Mouse (Mus musculus) left cerebral cortex, postnatal 10 days (tissue): ENCODE data around the gene Abhd5. TPM values are rescaled to one million over a fixed set of nuclear protein-coding genes. Genes with fewer than 3 reads are reported as not detected.
"Not testable (repeated sequence)": the region's sequence is repeated elsewhere in the genome, so short reads cannot be mapped to it uniquely, and the experiment has no call there.

Experiments used
- DNase-seq, 2 experiments: peaks; one replicate each; pipeline ENCODE4 v3.0.0; 2021 to 2022; ENCODE audit warnings: low spot score in 2 of 2, mixed read lengths in 1 of 2; ENCODE audit errors: extremely low spot score in 1 of 2
- intact Hi-C: fragments of 180-260 bp; cut with DNase I; formaldehyde crosslinking; loops from one replicate; pipeline ENCODE4 v1.15.1; 2025
- total RNA-seq, 2 experiments: library from RNA; stranded (reverse); gene quantifications; 2 replicates each; pipeline ENCODE4 v1.2.3; 2021

Gene Abhd5
- total RNA-seq = 10 to 100 TPM; 31.3 to 37.0 TPM

DNA sequence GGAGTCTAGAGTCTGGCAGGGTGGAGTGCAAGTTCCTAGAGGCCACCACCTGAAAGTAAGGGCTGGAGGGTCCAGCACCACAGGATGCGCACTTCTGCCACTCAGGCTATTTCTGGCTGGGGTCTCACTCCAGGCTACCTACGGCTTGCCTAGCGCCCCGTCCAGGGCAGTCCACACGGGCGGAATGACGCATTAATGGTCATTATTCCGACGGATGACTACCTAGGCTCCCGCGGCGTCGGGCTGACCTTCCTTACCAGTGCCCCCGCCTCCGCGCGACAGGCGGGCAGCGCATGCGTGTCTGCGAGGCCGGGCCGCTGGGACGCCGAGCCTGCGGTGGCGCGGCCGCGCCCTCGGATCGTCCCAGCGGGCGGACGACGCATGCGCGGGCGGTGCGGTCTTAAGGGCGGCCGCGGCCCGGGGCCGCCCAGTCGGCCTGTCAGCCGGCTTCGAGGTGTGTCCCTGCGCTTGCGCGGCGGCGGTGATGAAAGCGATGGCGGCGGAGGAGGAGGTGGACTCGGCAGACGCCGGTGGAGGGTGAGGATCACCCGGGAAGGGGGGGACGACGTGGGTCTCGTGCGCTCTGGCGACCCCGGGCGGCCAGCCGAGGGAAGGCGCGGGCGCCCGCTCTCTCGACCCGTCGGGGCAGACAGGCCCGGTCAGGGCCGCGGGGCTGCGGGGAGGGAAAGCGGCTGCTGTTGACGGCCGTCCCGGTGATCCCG is at the start of gene Abhd5:
Gene Abhd5, plus strand, starts transcription at position 306 of the 722 bp plus-strand sequence.
- peak; percentile 87 to 97 for DNase-seq
- intact Hi-C loops = loop anchor here (5.0 kb wide), 1 partner anchor 221 kb away; no protein-coding TSS in a partner anchor

DNA sequence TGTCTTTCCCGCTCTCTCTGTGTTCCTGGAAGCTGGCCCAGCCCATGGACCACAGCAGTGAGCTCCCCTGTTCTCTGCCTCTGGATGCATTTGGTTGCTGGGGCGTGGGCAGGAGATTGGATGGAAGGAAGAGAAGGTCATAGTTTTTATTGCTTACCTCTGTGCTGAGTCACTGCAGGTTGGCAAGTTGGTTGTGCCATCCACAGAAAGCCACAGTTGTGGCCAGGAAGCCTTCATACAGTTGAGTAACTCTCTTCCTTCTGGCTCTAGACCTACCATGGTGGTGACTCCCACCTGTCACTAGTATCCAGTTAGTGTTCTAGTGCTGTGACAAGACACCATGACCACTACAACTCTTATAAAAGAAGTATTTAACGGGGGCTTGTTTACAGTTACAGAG is 46.1 kb upstream of the Abhd5 start:
- no peak for DNase-seq
- intact Hi-C loops = no loop called here

DNA sequence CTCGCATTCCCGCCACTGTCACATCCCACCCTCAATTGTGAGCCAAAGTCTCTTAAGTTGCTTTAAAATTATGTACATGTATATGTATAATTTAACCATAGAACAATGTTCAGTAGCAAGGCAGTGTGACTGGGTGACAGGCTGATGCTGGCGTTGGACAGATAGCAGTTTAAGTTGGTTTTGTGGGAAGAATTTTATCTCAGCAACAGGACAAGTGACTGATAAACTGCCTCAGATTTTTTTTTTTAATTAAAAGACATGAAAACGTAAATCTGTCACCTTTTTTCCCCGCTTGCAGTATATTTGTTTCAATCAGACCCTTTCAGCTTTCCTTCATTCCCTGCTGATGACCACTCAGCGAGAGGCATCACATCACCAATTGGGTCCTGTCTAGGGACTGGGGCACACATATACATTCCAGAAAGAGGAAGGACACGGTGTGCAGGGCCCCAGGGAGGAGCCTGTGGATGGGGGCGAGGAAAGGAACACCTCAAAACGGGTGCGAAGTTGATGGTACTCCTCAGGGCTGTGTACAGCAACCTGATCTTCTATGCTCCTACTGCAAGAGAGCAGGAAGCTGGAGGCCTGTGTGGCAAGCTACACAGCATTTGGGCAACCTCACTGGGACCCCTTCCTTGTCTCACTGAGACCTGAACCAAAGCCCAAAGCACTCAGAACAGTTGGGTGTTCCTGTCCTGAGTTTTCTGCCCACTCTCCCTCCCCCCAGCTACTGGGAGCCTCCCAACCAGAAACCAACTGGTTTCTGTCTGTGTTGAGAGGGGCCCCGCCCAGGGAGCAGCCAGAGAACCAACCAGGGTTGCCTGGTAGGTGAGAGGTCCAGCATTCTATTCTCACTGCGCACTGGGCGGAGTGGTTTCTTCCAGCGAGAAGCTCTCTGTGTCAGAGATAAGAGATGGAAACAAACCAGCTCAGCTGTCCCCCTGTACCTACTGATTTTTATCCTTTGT is 42.1 kb upstream of the Abhd5 start:
- intact Hi-C loops = no loop called here
- peak in 1 of 2 experiments; percentile 26 for DNase-seq

DNA sequence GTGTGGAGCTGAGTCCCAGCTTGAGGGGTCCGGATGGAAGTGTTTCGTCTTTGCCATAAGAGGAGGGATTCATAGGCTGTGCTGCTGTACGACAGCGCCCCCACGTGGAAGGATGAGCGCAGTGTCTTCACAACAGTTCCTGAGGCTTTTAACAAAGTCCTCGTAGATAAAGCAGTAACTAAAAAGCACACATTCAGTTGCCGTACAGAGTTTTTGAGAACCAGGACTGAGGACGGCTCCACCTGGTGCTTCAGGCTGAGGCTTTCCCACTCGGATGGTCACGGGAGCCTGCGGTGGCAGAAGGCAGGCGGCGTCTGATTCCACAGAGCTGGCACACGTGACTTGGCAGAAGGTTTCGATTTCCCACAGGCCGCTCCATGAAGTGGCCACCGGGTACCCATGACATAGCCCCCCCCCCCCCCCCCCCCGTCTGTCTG is 40.8 kb upstream of the Abhd5 start:
- DNase-seq = peak; percentile 79 to 86
- intact Hi-C loops = no loop called here

DNA sequence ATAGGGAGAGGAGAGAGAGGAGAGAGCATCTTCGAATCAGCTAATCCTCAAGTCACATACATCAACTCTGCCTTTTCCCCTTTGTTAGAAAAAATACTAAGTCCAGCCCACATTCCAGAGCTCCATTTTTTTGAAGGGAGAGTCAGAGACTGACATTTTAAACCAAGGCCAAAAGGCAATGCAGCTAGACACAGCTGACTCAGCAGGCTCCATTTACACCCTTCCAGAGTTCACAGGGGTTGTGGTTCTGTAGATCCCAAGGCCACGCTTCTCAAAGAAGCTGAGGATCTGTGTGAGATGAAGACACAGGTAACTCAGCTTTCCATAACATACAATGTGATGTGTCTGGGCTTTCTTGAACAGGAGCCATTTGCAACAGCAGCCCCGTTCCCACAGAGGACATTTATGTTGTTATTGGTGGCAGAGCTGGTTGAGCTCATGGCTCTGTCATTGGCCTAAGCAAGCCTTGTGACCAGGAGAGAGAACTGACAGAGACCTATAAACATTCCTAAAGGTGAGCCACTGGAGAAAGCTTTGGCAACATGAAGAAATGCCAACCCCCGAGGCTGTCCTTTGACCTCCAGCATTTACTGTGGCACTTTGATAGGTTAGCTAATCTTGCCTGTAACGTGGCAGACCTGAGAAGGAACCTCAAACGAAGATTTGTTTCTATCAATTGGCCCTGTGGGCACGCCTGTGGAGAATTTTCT is 40.2 kb upstream of the Abhd5 start:
- intact Hi-C loops = no loop called here
- no peak for DNase-seq

DNA sequence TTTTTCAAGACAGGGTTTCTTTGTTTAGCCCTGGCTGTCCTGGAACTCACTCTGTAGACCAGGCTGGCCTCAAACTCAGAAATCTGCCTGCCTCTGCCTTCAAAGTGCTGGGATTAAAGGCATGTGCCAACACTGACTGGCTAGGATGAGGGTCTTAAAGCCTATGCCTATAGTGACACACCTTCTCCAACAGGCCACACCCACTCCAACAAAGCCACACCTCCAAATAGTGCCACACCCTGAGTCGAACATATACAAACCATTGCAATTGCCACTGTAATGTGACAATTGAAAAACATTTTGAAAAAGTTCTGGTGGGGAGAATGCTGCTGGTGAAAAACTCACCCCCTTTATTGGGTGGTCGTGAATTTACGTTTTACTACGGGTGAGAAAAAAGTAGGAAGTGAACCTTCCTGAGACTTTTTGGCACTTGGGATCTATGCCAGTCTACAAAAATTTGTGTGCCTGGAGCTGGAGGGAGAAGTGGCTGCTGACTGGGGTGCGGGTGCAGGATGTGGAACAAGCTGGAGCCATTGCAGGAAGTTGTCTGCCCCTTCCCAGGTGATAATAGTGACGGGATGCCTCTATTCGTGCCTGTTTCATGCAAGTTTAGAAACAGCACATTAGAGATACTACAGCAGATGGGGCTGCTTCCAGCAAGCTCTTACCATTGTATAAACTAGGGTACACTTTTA is 39.0 kb upstream of the Abhd5 start:
- intact Hi-C loops = loop anchor here (2.0 kb wide), 1 partner anchor 64 kb away; no protein-coding TSS in a partner anchor
- DNase-seq = no peak

DNA sequence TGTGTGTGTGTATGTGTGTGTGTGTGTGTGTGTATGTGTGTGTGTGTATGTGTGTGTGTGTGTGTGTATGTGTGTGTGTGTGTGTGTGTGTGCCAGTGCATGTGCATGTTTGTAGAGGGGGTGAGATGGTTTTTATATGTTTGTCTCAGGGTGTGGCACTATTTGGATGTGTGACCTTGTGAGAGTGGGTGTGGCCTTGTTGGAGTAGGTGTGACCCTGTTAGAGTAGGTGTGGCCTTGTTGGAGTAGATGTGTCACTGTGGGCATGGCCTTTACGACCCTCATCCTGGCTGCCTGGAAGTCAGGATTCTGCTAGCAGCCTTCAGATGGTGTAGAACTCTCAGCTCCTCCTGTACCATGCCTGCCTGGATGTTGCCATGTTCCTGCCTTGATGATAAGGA is 38.3 kb upstream of the Abhd5 start:
- DNase-seq = not testable (repeated sequence)
- intact Hi-C loops = loop anchor here (2.0 kb wide), 1 partner anchor 64 kb away; no protein-coding TSS in a partner anchor

DNA sequence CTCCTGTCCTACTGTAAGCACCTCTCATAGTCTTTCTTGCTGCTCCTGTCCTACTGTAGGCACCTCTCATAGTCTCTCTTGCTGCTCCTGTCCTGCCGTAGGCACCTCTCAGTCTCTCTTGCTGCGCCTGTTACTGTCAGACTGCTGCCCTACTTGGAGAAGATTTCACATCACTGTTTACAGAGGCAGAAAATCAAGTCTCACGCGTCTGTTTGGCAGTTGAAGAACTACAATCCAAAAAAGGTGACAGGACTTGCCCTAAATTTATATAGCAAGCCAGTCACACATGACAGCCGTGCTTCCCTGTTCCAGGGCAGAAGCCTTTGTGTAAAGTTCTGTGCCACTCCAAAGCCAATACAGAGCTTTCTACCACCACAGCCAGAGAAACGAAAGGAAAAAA is 37.0 kb upstream of the Abhd5 start:
- intact Hi-C loops = no loop called here
- no peak for DNase-seq

DNA sequence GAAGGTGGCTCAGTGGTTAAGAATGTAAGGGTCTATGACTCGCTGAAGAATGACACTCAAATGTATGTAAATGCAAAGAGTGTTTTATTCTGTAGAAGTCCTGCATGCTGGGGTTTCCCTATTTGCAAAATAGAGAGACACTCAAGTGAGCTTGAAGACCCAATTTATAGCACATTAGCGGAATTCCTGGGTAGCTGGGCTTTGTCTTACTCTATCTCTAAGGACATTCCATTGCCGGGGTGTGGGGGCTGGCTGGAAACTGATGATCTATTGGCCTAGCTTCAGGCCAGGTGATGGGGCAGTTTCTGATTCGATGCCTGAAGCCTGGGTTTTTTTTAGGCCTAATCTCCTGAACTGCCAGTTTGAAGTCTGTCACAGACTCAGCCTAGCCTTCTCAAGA is 36.5 kb upstream of the Abhd5 start:
- no peak for DNase-seq
- intact Hi-C loops = no loop called here

DNA sequence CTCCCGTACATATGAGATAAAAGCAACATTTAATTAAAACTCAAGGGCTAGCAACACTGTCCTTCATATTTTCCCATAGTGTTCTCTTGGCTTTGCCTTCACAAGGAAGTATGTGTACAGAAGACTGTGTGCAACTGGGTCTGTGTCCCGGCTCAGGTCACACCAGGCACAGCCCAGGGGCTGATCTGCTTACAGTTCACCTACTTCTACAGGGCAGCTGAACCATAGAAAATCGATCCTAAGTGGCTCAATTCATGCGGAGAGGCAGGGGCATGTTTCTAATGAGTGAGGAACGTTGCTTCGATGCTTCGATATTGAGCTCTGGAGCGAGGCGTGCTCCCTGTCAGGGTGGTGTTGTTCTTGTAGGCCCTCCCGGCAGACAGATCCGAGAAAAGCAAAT is 35.9 kb upstream of the Abhd5 start:
- intact Hi-C loops = no loop called here

DNA sequence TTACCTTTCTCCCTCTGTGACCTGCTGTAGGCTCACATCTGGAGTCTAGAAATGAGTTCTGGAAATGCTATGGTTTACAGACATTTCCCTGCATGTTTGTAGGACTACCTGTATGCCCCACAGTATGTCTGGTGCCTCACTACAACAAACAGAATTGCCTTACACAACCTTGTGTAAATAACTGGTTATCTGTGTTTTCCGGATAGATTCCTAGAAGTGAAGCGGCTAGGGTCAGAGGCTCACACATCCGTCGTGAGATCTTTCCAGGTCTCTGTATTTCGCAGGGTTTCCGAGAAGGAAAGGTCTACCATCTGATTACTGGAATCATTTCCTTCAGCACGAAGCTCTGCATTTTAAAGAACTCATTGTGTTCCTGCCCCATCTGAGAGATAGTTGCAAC is 34.8 kb upstream of the Abhd5 start:
- intact Hi-C loops = no loop called here
- DNase-seq = no peak

More for the DNA sequence above, 35.9 kb upstream of the Abhd5 start:
- DNase-seq = no peak

DNA sequence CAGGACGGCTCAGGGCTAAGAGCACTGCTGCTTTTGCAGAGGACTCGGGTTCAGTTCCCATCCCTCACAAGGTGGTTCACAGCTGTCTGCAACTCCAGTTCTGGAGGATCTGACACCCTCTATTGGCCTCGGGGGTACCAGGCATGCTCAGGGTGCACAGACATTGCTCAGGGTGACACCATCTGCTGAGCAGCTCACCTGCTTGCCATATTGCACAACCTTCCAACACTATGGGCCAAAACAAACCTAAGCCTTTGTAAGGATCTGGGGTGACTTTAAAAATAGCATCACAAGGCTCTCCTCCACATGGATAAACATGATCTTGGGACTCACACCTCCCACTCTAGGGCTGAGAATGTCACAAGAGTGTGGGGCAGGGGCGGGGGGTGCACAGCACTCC is 30.8 kb upstream of the Abhd5 start:
- no peak for DNase-seq
- intact Hi-C loops = no loop called here

DNA sequence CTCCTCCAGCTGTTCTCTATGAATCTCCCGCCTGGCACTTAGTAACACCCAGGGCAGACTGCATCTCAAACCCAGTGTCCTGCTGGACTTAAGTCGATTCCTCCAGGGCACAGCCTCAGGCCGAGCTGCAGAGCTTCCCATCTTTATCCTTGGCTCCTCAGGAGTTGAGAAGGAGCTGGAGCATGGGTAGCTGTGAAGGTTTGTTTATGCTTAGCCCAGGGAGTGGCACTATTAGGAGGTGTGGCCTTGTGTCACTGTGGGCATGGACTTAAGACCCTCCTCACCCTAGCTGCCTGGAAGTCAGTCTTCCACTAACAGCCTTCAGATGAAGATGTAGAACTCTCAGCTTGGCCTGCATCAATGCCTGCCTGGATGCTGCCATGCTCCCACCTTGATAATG is 29.1 kb upstream of the Abhd5 start:
- no peak for DNase-seq
- intact Hi-C loops = no loop called here

DNA sequence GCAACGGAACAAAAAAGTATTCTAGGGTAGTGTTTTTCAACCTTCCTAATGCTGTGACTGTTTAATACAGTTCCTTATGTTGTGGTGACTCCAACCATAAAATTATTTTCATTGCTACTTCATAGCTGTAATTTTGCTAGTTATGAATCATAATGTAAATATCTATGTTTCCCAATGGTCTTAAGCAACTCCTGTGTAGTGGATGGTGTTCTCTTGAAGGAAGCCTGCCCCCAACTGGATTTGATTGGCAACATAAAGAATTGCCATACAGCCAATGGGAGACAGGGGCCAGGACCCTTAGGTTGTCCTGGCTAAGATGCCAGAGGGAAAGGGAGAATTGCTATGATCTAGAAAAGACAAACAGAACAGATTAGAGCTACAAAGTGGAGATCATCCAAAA is 25.4 kb upstream of the Abhd5 start:
- no peak for DNase-seq
- intact Hi-C loops = no loop called here

DNA sequence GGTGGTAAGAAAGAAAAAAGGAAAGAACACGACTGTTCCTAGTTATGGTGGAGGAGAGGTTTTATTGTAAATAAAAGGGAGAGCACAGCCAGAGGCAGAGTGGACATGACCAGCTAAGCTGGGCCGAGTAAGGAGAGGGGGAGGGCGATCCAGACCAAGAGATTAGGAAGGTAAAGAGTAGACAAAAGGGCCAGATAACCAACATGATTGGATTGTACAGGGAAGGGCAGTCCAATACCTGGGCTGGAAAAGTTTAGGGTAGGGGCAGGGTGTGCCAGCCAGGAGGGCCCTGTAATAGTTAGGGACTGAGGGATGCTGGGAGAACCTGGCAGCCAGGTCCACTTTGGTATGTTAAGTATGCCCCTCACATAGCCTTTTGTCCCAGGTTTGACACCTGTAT is 23.2 kb upstream of the Abhd5 start:
- intact Hi-C loops = no loop called here
- no peak for DNase-seq

DNA sequence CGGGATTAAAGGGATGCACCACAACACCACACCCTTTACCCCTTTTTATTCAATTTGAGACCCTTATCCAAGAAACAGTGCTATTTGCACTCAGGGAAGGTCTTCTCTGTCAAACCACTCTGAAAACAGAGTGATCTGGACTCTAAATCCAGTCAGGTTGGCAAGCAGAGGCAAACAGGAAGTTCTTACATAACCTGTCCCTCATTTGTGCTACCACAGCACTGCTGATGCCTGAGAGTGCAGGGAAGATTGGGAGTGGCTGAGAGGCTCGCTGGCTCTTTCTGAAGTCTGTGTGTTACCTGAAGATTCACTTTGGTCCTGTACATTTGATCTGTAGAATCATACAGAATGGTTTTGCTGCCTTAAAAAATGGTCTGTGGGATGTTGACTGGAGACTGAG is 14.7 kb upstream of the Abhd5 start:
- intact Hi-C loops = no loop called here

DNA sequence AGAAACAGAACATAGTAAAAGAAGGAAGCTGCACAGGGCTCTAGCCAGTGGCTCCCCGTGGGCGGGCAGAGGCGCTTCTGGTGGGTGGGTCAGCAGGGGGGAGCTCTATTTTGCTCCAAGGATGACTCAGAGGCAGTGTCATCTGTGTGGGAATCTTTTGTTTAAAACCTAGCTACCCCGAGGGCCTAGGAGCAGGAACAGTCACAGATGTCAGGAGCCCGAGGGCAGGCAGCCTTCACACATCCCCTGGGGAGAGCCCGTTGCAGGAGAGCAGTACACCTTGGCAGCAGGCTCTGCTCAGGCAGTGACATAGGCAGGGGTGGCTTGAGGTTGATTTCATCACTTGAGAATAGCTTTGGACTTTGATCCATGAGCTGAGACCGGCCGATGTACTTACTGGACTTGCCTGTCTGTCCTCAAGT is 13.9 kb upstream of the Abhd5 start:
- intact Hi-C loops = no loop called here
- DNase-seq = no peak

More for the DNA sequence above, 14.7 kb upstream of the Abhd5 start:
- DNase-seq = no peak

DNA sequence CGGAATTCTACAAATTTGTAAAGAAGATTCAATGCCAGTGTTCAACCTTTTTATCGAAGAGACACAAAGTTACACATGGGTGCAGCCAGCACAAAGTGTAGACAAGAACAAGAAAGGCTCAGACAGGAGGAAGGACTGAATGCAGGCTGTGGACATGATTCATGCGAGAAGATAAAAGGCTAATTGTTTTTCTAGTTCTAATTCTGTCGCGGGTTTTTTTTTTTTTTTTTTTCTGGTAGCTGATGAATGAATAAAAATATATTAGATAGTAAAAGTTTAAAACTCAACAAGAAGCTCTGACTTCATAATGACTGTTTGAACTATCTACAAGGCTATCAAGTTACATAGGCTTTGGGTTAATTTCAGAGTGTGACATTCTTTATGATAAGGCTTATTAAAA is 11.4 kb upstream of the Abhd5 start:
- intact Hi-C loops = no loop called here
- DNase-seq = no peak

DNA sequence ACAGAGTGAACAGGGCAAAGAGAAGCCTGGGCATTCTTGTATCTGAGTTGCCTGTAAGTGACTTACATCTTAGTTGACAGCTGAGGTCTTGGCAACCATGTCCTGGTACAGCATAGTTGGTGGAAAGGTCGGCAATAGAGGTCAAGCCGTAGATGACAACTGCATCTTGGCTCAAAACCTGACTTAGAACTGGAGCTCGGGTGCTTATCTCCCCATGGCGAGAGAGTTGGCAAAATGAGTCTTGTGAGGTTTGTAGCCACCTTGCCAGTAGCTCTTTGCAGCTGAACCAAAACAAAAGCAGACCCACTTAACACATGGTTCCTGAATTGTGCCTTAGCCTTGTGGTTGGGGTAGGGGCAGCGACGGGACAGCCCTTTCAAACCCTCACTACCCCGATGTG is 8.0 kb upstream of the Abhd5 start:
- DNase-seq = no peak
- intact Hi-C loops = no loop called here
